Mouse (Mus musculus): ENCODE data around the gene 5330417C22Rik. TPM values are rescaled to one million over a fixed set of nuclear protein-coding genes. Genes with fewer than 3 reads are reported as not detected.

Gene 5330417C22Rik
- 0.97 TPM for polyA plus RNA-seq (2017; shearing (Covaris generic))

DNA sequence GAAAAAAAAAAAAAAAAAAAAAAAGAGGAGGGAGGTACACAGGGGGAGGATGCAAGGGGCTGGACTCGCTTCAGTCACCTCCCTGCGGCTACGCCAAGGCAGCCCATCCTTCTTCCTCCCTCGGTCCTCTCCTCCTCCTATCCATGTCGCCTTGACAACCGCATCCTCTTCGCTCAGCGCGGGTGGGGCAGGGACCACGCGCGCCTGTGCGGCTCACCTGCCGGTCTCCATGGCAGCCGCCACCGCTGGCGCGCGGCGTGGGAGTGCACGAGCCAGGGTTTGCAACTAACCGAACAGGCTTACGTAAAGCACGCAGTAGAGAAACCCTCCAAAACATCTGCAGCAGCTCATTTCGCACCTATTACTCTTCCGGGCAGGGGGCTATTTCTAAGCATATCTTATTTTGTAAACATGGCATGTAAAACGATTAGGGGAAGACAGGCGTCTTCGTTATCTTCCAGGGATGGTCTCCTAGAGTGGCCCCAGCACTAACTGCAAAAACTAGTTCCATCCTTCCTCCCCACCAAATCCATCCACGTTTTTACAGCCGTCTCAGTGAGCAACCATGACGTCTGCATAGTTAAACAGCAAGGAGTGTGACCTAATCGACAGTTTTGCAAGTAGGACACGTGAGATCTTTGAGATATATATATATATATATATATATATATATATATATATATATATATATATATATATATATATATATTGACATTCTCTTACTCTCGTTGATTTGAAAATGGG is at the start of gene 5330417C22Rik:
Gene 5330417C22Rik, minus strand, starts transcription at position 20 of the 744 bp plus-strand sequence.

DNA sequence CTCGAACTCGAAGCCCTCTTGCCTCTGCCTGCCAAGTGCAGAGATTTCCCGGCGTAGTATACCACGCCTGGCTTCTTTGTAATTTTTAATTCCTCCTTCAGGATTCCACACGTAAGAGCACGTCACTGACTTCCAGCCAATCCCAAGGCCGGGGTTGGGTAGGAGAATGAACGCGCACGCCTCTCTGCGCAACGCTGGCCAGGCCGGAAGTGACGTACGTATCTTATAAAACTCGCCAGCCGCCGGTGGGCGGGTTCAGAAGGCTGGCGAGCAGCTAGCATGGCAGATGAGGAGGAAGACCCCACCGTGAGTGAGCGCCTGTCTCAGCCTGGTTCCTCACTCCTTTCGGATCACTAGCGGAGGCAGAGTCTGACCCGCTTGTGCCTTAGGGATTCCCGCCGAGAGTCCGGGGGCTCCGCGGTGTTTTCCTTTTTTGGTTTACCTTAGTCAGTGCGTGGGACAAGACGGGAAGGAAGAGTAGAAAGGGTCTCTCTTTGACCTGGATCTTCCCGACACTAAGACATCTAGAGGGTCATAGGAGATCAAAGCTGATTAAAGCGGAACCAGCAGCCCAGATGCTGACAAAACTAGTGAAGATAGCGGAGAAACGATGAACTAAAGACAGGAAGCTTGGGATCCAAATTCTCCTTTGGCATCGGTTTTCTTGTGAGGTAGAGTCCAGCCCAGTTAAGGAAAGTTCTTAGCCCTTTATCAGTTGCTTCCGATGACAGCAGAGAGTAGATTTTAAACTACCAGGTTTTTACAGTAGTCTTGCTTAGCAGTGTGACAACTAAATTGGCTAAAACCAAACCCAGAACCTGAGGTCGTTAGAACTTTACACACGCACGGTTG is 35.3 kb upstream of the 5330417C22Rik start, which contains the start of gene Taf13:
Gene Taf13, plus strand, starts transcription at position 256 of the 852 bp plus-strand sequence.

DNA sequence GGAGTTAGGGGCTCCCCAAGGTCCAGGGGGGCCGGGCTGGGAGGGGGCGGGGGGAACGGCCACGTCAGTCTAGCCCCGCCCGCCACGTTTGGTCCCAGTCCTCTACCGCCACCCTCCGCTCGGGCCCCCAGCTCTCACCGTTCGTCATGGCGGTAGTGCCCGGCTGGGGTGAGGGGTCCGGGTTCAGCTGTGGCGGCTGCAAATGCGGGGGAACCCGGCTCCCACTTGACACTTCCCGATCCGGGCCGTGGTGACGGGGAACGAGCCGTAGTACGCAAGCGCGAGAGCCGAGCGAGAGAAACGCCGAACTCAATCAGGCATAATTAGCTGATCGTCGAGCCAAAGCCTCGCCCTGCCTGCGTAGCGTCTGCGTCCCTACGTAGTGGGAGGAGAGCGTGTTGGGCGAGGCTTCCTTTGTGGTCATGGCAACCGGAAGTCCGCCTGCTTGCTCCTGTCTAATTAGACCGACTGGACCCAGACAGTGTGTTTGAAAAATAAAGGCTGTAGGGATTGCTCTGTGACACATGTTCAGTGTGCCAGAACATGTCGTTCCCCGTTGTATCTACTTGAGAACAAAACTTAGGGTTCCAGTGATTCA is 25.9 kb upstream of the 5330417C22Rik start, which contains the start of gene Tmem167b:
Gene Tmem167b, minus strand, starts transcription at position 334 of the 598 bp plus-strand sequence.

DNA sequence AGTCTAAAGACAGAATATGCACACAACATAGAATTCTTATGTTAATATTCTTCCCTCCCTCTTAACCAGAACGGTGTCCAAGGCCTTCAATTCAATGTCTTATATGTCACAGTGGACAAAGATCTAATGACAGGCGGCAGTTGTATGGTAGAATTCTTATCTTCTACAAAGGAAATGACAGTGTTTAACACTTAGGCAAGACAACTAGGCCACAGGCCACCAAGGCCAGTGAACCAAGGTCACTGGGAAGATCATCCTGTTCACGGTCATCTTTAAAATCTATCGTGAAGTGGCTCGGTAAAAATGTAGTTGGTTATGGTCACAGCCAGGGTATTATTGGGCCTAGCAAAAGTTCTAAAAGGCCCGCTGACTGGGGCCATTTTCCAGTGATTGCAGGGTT is 2.4 kb downstream of the 5330417C22Rik start, which contains the start of gene 1700013F07Rik:
Gene 1700013F07Rik, plus strand, starts transcription at position 200 of the 400 bp plus-strand sequence.

DNA sequence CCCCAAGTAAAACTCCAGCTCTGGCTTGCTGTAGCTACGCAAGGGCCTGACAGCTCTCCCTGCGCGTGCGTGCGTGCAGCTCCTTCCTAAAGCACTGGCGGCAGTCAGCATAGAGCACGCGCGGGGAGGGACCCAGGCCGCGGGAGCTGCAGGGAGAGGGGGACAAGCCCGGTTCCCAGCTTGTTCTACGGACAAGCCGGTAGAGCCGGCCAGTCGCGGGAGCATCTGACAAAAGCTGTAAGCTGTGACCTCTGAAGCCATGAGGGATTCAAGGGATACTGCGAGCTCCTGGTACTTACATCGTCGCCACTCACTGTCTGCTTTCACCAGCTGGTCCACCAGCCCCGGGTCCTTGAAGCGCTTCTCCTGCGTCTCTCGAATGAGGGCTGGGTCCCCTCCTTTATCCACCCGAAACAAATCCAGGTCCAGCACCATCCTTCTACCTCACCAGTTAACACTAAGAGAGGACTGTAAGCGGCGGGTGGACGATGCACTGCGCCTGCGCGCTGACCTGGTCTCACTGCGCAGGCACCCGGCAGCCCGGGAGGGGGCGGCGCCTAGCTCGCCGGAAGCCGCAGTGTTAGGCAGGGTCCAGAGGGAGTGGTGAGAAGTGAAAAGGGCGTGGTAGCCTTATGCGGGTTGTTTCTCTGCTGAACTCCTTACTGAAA is 91.5 kb downstream of the 5330417C22Rik start, which contains the start of gene Sars:
Gene Sars, minus strand, starts transcription at position 512 of the 668 bp plus-strand sequence.

DNA sequence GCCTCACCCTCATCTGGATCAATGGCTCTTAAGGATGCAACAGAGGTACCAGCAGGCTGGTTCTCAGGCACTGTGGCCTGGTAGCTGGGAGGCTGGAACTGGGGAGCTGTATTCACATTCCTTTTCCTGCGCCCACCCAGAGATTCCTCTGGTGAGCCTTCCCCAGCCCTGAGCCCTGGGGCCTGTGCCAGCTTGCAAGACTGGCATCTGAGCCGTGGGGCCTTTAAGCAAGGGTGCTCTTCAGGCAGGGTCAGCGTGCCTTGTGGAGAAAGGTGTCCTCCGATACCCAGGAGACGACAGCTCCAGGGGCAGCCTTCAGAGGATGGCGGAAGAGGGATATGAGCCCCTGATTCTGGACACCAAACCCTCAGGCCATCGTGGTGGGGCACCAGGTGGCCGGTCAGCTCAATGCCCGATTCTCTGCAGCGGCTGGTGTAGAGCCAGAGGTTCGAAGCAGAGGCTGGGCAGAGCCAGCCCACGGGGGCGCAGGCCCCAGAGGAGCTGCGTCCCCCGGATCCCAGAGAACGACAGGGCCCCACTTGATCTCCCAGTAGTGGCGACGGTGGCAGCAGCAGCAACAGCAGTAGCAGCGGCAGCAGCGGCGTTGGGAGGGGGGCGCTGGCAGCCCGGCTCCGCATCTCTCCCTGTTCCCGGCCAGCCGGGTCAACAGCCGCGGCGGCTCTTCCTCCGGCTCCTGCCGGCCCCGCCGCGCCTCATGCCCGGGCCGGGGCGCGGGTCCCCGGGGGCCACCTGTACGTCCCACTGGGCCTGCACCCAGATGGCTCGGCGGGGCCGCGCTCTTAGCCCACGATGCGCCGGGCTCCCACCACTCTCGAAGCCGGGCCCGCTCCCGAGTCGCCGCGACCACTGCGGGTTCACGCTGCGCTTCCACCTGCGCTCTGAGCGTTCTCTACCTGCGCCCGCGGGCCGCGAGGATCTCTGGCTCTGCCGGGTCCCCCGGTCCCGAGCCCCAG is 121.2 kb downstream of the 5330417C22Rik start, which contains the start of gene Celsr2:
Gene Celsr2, minus strand, starts transcription at position 696 of the 974 bp plus-strand sequence.

Other genes starting within 250 kb of the 5330417C22Rik start
- gene Mybphl, start 171.6 kb downstream of the 5330417C22Rik start, polyA plus RNA-seq (2017; shearing (Covaris generic)) = not detected
- 2.9 TPM for gene Psrc1, start 152.7 kb downstream of the 5330417C22Rik start, polyA plus RNA-seq (2017; shearing (Covaris generic))
- gene Celsr2, start 121.0 kb downstream of the 5330417C22Rik start, polyA plus RNA-seq (2017; shearing (Covaris generic)) = 0.40 TPM
- 172 TPM for gene Sars, start 91.3 kb downstream of the 5330417C22Rik start, polyA plus RNA-seq (2017; shearing (Covaris generic))
- gene 1700013F07Rik, start 2.4 kb downstream of the 5330417C22Rik start, polyA plus RNA-seq (2017; shearing (Covaris generic)) = 0.37 TPM
- gene Tmem167b, start 25.9 kb upstream of the 5330417C22Rik start, polyA plus RNA-seq (2017; shearing (Covaris generic)) = 34.3 TPM
- 30.2 TPM for gene Taf13, start 35.2 kb upstream of the 5330417C22Rik start, polyA plus RNA-seq (2017; shearing (Covaris generic))
- gene Wdr47, start 54.7 kb upstream of the 5330417C22Rik start, polyA plus RNA-seq (2017; shearing (Covaris generic)) = 14.4 TPM
- gene Clcc1, start 117.4 kb upstream of the 5330417C22Rik start, polyA plus RNA-seq (2017; shearing (Covaris generic)) = 71.2 TPM
- 3.7 TPM for gene Gpsm2, start 185.8 kb upstream of the 5330417C22Rik start, polyA plus RNA-seq (2017; shearing (Covaris generic))
- gene Aknad1, start 203.1 kb upstream of the 5330417C22Rik start, polyA plus RNA-seq (2017; shearing (Covaris generic)) = not detected

Data from activated CD4-positive, CD25-positive, alpha-beta regulatory T cell, adult 9 weeks (primary cell).